Mouse (Mus musculus): ENCODE data around the gene Sgta.

DNA sequence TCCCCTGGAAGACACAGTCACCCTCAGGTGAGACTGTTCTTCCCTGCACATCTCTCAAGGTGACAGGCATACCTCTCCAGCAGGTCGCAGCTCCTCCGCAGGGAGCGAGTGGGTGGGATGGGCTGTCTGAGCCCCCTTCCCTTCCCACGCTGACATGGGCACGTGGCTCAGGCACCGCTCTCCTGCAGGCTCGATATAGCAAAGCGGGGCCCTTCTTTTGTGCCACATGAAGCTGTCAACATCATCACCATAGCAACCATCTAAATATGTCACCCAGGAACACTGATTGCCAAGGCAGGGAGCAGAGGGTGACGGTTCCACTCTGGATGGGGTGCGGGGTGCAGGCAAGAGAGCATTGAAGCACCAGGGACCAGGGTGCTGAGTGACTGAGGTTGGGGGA is 58.8 kb downstream of the Sgta start:
- TF ChIP-seq CTCF (IDR thresholded peaks at IDR 0.05; ENCODE audit: low read depth) (no peak), EP300 (IDR thresholded peaks at IDR 0.05; ENCODE audit: low read depth) (no peak)
